Mouse (Mus musculus): Measurements from ENCODE around the gene Gdf3. TPM values are rescaled to one million over a fixed set of nuclear protein-coding genes. Genes with fewer than 3 reads are reported as not detected.
"Not testable (repeated sequence)": the region's sequence is repeated elsewhere in the genome, so short reads cannot be mapped to it uniquely, and the experiment has no call there.

Gene Gdf3
- 0.20 and 0.27 TPM in 2 replicates for polyA plus RNA-seq (2015; fragmentation: Nextera tagmentation; extraction: Ambion mirVana)

DNA sequence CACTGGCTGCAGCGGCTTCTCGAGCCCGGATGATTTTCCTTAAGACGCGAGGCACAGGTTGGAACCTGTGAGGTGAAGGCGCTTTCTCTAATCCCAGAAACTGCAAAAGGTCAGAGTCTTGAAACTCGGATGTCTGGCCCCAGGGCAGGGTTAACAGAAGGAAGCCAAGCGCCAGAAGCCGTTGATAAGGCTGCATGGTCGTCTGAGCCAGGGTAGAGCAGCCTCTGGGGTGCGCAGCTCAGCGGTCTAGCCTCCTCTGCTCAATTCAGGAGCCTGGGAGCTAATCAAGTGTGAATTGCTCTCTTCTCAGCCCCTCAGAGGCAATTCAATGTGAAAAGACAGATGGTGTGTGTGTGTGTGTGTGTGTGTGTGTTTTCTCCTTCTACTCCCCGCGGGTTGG is at the start of gene Gdf3:
Gdf3 (minus strand) TSS at position 317 of the 400 bp plus-strand sequence.
- 16% methylated on average over 14 of the region's 14 CpGs for WGBS
- Histone ChIP-seq H3K4me2 (peak within 1 kb of the TSS; percentile 51), H3K9ac (no peak within 1 kb of the TSS), H3K4me3 (peak within 1 kb of the TSS; percentile 13; the same call in 1 of the 2 replicates), H3K27me3 (replicated peaks) (0 out of 2 replicates have a peak, but pooled peaks cover 4% of the 10 kb centered on the region), H3K27ac (replicated peaks) (no peak within 1 kb of the TSS), H3K36me3 (no peaks in the 10 kb centered on the region), H3K4me1 (peaks cover 6% of the 10 kb centered on the region), H3K9me3 (no peaks in the 10 kb centered on the region)
- ATAC-seq (ENCODE audit: extremely low read depth, insufficient number of reproducible peaks, low FRiP score, low TSS enrichment) = no peak

DNA sequence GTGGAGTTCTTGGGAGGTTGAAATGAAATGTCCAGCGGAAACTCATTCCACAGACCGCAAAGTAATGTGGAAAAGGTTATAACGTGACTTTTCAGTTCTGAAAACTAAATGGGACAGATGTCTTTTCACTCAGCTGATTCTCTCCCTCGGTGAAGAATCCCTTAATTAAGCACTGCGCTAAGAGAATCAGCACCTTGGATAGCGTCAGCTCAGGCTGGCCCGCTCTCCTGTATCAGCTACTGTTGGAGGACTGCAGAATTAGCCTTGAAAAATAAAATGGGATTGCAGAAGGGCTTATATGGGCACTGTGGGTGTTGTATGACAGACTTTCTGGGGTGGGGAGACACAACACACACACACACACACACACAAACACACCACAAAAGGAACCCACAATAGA is 49.7 kb upstream of the Gdf3 start:
- Histone ChIP-seq H3K27ac (replicated peaks) (no peak overlapping the region), H3K36me3 (no peaks in the 10 kb centered on the region), H3K9me3 (no peaks in the 10 kb centered on the region), H3K9ac (no peak overlapping the region), H3K4me3 (no peak overlapping the region), H3K4me1 (peaks cover 9% of the 10 kb centered on the region), H3K27me3 (replicated peaks) (peaks cover 34% of the 10 kb centered on the region), H3K4me2 (no peak overlapping the region)
- ATAC-seq (ENCODE audit: extremely low read depth, insufficient number of reproducible peaks, low FRiP score, low TSS enrichment) = no peak
- WGBS = 9% methylated on average over 7 of the region's 7 CpGs

DNA sequence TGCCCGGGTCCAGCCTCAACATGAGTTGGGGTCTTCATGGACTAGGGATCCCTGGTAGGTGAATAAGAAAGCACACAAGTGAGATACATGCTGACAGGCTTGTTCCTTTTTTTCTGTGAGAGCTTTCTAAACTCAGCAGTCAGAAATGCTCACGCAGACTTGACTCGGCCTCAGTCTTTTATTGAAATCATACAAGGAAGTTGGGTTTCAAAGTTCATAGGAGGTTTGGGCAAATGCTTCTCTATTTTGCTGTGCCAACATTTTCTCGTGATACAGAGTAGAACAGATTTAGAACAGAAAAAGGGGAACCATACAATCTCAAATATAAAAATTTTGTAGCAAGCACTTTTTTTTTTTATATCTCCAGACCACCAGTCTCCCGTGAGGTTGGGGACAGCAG is 47.7 kb upstream of the Gdf3 start:
- H3K27ac ChIP-seq (replicated peaks) = no peak overlapping the region
- no peaks in the 10 kb centered on the region for H3K9me3 ChIP-seq
- H3K4me1 ChIP-seq = peaks cover 1% of the 10 kb centered on the region
- no peaks in the 10 kb centered on the region for H3K36me3 ChIP-seq
- no peak overlapping the region for H3K4me3 ChIP-seq
- no peak overlapping the region for H3K4me2 ChIP-seq
- WGBS = 65% methylated on average over 5 of the region's 5 CpGs
- no peak overlapping the region for H3K9ac ChIP-seq
- ATAC-seq (ENCODE audit: extremely low read depth, insufficient number of reproducible peaks, low FRiP score, low TSS enrichment) = no peak
- peaks cover 18% of the 10 kb centered on the region for H3K27me3 ChIP-seq (replicated peaks)

DNA sequence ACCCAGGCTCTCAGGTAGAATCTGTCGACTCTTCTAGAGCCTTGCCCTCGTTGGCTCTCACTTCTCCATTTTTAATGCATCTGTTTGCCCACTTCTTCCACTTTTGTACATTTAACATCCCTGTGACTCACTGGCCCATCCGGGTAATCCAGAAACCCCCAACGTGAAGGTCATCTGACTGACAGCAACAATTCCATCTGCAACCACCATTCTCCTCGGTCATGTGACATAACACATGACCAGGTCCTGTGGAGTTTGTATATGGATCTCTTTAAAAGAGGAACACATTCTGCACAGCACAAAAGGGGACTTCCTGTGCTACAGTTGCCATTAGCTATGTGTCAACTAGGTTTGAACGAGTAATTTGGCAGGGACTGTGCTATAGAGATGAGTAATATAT is 44.4 kb upstream of the Gdf3 start:
- Histone ChIP-seq H3K27ac (replicated peaks) (no peak overlapping the region), H3K4me1 (no peaks in the 10 kb centered on the region), H3K9ac (no peak overlapping the region), H3K27me3 (replicated peaks) (no peaks in the 10 kb centered on the region), H3K4me2 (no peak overlapping the region), H3K4me3 (no peak overlapping the region), H3K9me3 (no peaks in the 10 kb centered on the region), H3K36me3 (no peaks in the 10 kb centered on the region)
- no peak for ATAC-seq (ENCODE audit: extremely low read depth, insufficient number of reproducible peaks, low FRiP score, low TSS enrichment)
- 68% methylated on average over 6 of the region's 6 CpGs for WGBS

DNA sequence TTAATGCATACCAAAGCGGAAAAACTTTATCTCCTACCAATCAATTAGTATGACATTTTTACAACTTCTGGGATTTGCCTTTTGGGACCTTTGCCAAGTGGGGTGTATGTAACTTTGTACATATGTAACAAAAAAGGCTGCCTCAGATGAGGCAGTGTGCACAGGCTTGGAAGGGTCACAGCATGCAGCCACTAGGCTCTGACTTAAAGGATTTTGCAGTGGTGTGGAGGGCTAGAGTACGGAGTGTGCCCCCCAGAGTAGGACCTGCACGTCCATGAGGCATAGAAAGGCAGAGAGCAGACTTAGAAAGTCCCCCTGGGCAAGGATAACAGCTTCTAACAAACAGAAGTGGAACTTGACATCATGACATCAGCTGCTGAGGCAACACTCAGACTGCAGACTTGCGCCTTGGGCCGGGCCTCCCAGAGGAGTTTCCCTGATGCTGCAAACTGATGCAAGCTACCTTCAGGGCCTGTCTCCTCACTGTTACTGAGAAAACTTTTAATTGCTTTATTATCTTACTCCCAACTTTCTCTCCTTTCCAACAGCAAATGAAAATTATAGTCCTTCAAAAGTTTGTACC is 40.6 kb upstream of the Gdf3 start:
- Histone ChIP-seq H3K4me2 (no peak overlapping the region), H3K27me3 (replicated peaks) (no peaks in the 10 kb centered on the region), H3K9me3 (peaks cover 9% of the 10 kb centered on the region; the same call in 1 of the 2 replicates), H3K4me1 (no peaks in the 10 kb centered on the region), H3K36me3 (no peaks in the 10 kb centered on the region), H3K9ac (no peak overlapping the region), H3K27ac (replicated peaks) (no peak overlapping the region), H3K4me3 (no peak overlapping the region)
- ATAC-seq (ENCODE audit: extremely low read depth, insufficient number of reproducible peaks, low FRiP score, low TSS enrichment) = no peak
- 59% methylated on average over 5 of the region's 5 CpGs for WGBS

DNA sequence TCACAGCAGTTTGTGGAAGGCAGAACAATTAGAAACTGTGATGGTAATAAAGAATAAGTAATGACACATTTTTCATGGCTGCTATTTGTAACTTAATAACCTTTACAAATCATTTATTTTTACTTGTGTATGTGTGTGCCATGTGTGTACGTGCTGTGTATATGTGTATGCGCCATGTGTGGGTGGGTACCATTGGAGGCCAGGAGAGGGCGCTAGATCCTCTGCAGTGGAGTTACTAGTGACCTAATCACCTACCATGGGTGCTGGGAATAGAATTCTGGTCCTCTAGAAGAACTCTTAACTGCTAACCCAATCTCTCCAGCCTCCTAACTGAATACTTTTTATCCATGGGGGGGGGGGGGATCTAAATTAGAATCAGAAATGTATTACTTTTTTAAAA is 40.0 kb upstream of the Gdf3 start:
- ATAC-seq (ENCODE audit: extremely low read depth, insufficient number of reproducible peaks, low FRiP score, low TSS enrichment) = no peak
- Histone ChIP-seq H3K27me3 (replicated peaks) (no peaks in the 10 kb centered on the region), H3K27ac (replicated peaks) (no peak overlapping the region), H3K9me3 (peaks cover 9% of the 10 kb centered on the region; the same call in 1 of the 2 replicates), H3K4me3 (no peak overlapping the region), H3K4me2 (no peak overlapping the region), H3K9ac (no peak overlapping the region), H3K4me1 (no peaks in the 10 kb centered on the region), H3K36me3 (no peaks in the 10 kb centered on the region)
- WGBS = 81% methylated on average over 3 of the region's 3 CpGs

DNA sequence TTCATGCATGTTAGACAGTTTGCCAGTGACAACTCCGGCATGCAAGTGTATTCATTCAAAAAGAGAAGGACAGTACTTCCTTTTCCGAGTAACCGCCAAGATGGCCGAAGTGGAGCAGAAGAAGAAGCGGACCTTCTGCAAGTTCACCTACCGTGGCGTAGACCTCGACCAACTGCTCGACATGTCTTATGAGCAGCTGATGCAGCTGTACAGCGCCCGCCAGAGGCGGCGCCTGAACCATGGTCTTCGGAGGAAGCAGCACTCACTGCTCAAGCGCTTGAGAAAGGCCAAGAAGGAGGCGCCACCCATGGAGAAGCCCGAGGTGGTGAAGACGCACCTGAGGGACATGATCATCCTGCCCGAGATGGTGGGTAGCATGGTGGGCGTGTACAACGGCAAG is 34.3 kb upstream of the Gdf3 start:
- H3K9ac ChIP-seq; H3K27me3 ChIP-seq (replicated peaks); ATAC-seq (ENCODE audit: extremely low read depth, insufficient number of reproducible peaks, low FRiP score, low TSS enrichment); H3K4me3 ChIP-seq; H3K9me3 ChIP-seq; H3K4me1 ChIP-seq; H3K4me2 ChIP-seq; H3K27ac ChIP-seq (replicated peaks); H3K36me3 ChIP-seq: not testable (repeated sequence)
- 82% methylated on average over 21 of the region's 21 CpGs for WGBS

DNA sequence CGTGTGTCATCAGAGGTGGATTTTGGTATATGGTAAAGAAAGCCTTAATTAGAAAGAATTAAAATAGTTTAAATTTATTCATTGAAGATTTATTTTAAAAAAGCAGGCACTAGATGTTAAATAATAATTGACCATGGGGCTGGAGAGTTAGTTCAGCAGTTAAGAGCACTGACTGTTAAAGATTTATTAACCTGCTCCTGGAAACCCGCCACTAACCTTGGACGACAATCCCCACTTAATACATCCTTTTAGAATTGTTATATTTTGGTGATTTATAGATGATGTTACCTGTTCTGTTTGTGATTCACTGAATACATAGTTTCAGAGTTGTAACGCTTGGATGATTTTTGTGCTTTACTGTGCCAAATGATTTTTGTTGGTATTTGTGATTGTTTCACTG is 27.7 kb upstream of the Gdf3 start:
- not testable (repeated sequence) for H3K9me3 ChIP-seq; H3K4me2 ChIP-seq; ATAC-seq (ENCODE audit: extremely low read depth, insufficient number of reproducible peaks, low FRiP score, low TSS enrichment); H3K4me3 ChIP-seq; H3K36me3 ChIP-seq; H3K27me3 ChIP-seq (replicated peaks); H3K27ac ChIP-seq (replicated peaks); H3K4me1 ChIP-seq; H3K9ac ChIP-seq
- WGBS = 73% methylated on average over 4 of the region's 4 CpGs

DNA sequence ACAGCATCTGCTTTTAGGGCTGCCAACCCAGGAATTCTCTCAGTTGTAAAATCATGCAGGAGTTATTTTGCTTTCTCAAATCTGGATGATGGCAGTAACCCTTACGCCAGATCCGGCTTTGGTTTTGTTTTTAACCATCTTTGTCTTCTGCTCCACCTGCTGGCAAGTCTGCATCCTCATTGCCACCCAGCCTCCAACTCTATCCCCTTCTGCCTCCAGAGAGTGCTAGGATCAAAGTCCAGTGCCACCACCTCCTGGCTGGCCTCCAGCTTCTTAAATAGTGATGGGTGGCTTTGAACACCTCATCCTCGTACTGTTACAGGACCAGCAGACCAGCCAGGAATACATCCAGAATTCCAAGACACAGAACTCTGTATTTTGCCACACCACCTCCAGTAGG is 26.8 kb upstream of the Gdf3 start:
- Histone ChIP-seq H3K4me2 (no peak overlapping the region), H3K4me3 (no peak overlapping the region), H3K4me1 (no peaks in the 10 kb centered on the region), H3K9me3 (no peaks in the 10 kb centered on the region), H3K36me3 (no peaks in the 10 kb centered on the region), H3K9ac (no peak overlapping the region), H3K27ac (replicated peaks) (no peak overlapping the region), H3K27me3 (replicated peaks) (no peaks in the 10 kb centered on the region; the same call in 1 of the 2 replicates)
- WGBS = 67% methylated on average over 3 of the region's 3 CpGs
- no peak for ATAC-seq (ENCODE audit: extremely low read depth, insufficient number of reproducible peaks, low FRiP score, low TSS enrichment)

DNA sequence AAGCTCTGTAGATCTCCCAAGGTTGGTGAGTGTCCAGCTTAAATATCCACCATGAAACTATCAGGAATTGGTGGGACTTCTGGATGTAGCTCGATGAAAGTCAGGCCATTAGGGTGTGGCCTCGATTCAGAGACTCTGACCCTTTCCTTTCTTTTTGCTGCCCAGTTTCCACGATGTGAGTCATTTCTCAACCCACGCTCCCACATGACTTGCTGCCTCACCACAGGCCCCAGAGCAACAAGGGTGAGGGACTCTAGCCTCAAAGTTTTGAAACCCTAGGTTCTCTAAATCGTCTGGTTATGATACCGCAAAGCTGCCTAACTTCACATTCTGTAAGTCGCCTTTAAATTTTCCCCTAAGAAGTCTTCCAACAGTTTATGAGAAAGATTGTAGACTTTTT is 25.4 kb upstream of the Gdf3 start:
- Histone ChIP-seq H3K9me3 (no peaks in the 10 kb centered on the region), H3K4me2 (no peak overlapping the region), H3K9ac (no peak overlapping the region), H3K36me3 (no peaks in the 10 kb centered on the region), H3K27me3 (replicated peaks) (peaks cover 3% of the 10 kb centered on the region; the same call in 1 of the 2 replicates), H3K4me3 (no peak overlapping the region), H3K4me1 (no peaks in the 10 kb centered on the region), H3K27ac (replicated peaks) (no peak overlapping the region)
- WGBS = 77% methylated on average over 7 of the region's 7 CpGs
- no peak for ATAC-seq (ENCODE audit: extremely low read depth, insufficient number of reproducible peaks, low FRiP score, low TSS enrichment)

DNA sequence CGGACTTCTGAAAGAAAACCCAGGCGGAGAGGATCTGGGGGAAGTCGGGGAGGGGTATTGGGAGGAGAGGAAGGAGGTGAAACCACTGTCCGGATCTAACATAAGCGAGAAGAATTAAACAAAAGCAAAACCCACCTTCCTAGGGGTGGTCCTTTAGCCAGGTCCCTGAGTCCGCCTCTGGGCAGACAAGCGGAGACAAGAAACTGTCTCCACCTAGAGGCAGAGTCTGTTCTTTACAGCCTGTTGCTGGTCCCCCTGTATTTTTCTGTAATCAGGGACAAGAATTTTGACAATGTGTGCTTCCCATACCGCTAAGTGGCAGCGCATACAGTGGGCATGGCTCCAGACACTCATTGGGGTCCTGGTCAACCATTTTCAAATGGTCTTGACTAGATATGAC is 23.5 kb upstream of the Gdf3 start:
- H3K4me3 ChIP-seq = no peak overlapping the region
- no peak overlapping the region for H3K9ac ChIP-seq
- 32% methylated on average over 9 of the region's 9 CpGs for WGBS
- H3K4me1 ChIP-seq = no peaks in the 10 kb centered on the region
- no peak overlapping the region for H3K27ac ChIP-seq (replicated peaks)
- no peak for ATAC-seq (ENCODE audit: extremely low read depth, insufficient number of reproducible peaks, low FRiP score, low TSS enrichment)
- H3K36me3 ChIP-seq = no peaks in the 10 kb centered on the region
- no peaks in the 10 kb centered on the region for H3K9me3 ChIP-seq
- peaks cover 15% of the 10 kb centered on the region for H3K27me3 ChIP-seq (replicated peaks)
- 0 out of 2 replicates have a peak overlapping the region, but pooled peaks have one; percentile 22 for H3K4me2 ChIP-seq

DNA sequence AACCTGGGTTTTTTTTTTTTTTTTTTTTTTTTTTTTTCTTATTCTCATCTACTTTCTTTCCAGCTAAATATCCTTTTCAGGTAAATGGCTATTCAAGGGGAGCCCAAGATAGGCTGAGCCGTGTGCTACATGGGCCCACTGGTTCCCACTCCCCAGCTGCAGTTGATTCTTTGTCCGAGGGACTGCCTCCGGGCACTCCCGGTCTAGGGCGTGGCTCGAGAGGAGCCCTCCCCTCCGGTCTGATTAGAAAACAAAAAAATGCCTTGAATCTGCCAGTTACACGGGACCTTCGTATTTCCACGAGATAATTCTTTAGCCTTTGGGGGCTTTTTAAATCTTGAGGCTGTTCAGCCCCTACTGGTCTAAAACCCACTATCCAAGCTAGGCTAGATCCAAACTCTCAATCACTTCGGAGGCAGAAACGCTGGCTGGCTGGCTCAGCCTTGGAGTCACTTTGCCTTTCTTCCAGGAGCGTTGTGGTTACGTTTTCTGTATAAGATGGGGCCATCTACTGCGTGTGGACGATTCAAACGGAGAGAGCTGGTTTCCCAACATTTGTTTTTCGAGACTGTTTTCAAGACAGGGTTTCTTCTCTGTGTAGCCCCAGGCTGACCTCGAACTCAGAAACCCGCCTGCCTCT is 17.7 kb upstream of the Gdf3 start:
- Histone ChIP-seq H3K27me3 (replicated peaks) (peaks cover 45% of the 10 kb centered on the region), H3K9ac (no peak overlapping the region), H3K4me2 (peak overlapping the region; percentile 65), H3K9me3 (no peaks in the 10 kb centered on the region), H3K4me3 (peak overlapping the region; percentile 40), H3K27ac (replicated peaks) (no peak overlapping the region), H3K4me1 (0 out of 2 replicates have a peak, but pooled peaks cover 6% of the 10 kb centered on the region), H3K36me3 (no peaks in the 10 kb centered on the region)
- no peak for ATAC-seq (ENCODE audit: extremely low read depth, insufficient number of reproducible peaks, low FRiP score, low TSS enrichment)
- WGBS = 20% methylated on average over 20 of the region's 20 CpGs

All from heart, embryonic 13.5 days (tissue).